Mouse (Mus musculus): Measurements from ENCODE around the gene Gng12. TPM values are rescaled to one million over a fixed set of nuclear protein-coding genes. Genes with fewer than 3 reads are reported as not detected.
"Not testable (repeated sequence)": the region's sequence is repeated elsewhere in the genome, so short reads cannot be mapped to it uniquely, and the experiment has no call there.

Gene Gng12
- total and polyA plus RNA-seq, 2 experiments from 2014 or later: 27.8 to 52.0 TPM

DNA sequence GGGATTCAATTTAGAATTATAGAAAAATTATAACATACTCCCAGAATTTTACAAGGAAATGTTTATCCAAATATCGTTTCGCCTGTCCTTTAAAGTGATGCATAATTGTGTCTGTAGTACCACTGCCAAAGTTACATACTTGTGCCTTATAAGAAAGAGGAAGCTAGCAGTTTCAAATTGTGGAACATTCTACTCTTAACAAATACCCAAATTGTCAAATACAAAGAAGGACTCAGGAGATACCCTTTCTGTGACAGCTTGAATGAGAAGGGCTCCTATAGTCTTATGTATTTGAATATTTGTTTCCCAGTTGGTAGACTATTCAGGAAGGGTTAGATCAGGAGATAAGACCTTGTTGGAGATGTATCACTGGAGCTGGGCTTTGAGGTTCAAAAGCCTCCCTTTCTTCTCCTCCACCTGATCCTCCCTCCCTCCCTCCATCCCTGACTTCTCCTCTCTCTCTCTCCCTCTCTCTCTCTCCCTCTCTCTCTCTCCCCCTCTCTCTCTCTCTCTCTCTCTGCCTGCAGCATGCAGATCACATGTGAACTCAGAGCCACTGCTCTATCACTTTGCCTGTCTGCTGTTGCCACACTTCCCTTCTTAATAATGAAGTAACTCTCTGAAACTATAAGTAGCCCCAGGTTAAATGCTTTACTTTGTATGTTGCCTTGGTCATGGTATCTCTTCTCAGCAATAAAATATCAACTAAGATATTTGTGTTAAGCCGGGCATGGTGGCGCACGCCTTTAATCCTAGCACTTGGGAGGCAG, 62.5 kb downstream of the Gng12 start:
- H3K9me3 ChIP-seq (ENCODE audit: low read length): no peaks in the 10 kb centered on the region
- H3K27me3 ChIP-seq (ENCODE audit: insufficient read depth, low read length): no peaks in the 10 kb centered on the region
- H3K4me1 ChIP-seq (ENCODE audit: insufficient read depth): no peaks in the 10 kb centered on the region
- WGBS: 96% methylated on average over 5 of the region's 5 CpGs
- no peak for TF ChIP-seq CTCF (IDR thresholded peaks at IDR 0.05; ENCODE audit: low read depth)
- H3K4me3 ChIP-seq (ENCODE audit: low read depth, low read length): no peak overlapping the region
- H3K36me3 ChIP-seq (ENCODE audit: insufficient read depth): no peaks in the 10 kb centered on the region
- no peak overlapping the region for H3K27ac ChIP-seq (ENCODE audit: low read depth, low read length)
- no peak overlapping the region for H3K9ac ChIP-seq
- H3K4me2 ChIP-seq (ENCODE audit: low read depth): no peak overlapping the region
- no peak for ATAC-seq
- DNase-seq: no peak

- peak; percentile 79 for ATAC-seq
- 24% methylated on average over 2 of the region's 2 CpGs for WGBS
- TF ChIP-seq CTCF (IDR thresholded peaks at IDR 0.05; ENCODE audit: low read depth): peak; percentile 73
Measured at GRCm38 (mm10) chr6:66962582-66963043, 66.4 kb downstream of the Gng12 start.

GRCm38 (mm10) chr6:66963068-66963467, 66.9 kb downstream of the Gng12 start:
- no peak for TF ChIP-seq CTCF (IDR thresholded peaks at IDR 0.05; ENCODE audit: low read depth)
- ATAC-seq (no peak), DNase-seq (no peak)
- Histone ChIP-seq H3K36me3 (ENCODE audit: insufficient read depth) (no peaks in the 10 kb centered on the region), H3K27me3 (ENCODE audit: insufficient read depth, low read length) (no peaks in the 10 kb centered on the region), H3K27ac (ENCODE audit: low read depth, low read length) (no peak overlapping the region), H3K9ac (no peak overlapping the region), H3K4me2 (ENCODE audit: low read depth) (no peak overlapping the region), H3K4me1 (ENCODE audit: insufficient read depth) (peaks cover 5% of the 10 kb centered on the region; the same call in 1 of the 2 replicates), H3K9me3 (ENCODE audit: low read length) (no peaks in the 10 kb centered on the region), H3K4me3 (ENCODE audit: low read depth, low read length) (no peak overlapping the region)
- 46% methylated on average over 1 of the region's 1 CpGs for WGBS

More at GRCm38 (mm10) chr6:66962582-66963043, 66.4 kb downstream of the Gng12 start:
- peak; percentile 72 for DNase-seq
- Histone ChIP-seq H3K4me2 (ENCODE audit: low read depth) (no peak overlapping the region), H3K9me3 (ENCODE audit: low read length) (no peaks in the 10 kb centered on the region), H3K4me1 (ENCODE audit: insufficient read depth) (peaks cover 5% of the 10 kb centered on the region; the same call in 1 of the 2 replicates), H3K36me3 (ENCODE audit: insufficient read depth) (no peaks in the 10 kb centered on the region), H3K27me3 (ENCODE audit: insufficient read depth, low read length) (no peaks in the 10 kb centered on the region), H3K9ac (no peak overlapping the region), H3K4me3 (ENCODE audit: low read depth, low read length) (no peak overlapping the region), H3K27ac (ENCODE audit: low read depth, low read length) (no peak overlapping the region)

- H3K27ac ChIP-seq (ENCODE audit: low read depth, low read length); H3K9ac ChIP-seq; H3K27me3 ChIP-seq (ENCODE audit: insufficient read depth, low read length); H3K4me1 ChIP-seq (ENCODE audit: insufficient read depth); H3K4me3 ChIP-seq (ENCODE audit: low read depth, low read length); ATAC-seq; H3K36me3 ChIP-seq (ENCODE audit: insufficient read depth); DNase-seq; H3K9me3 ChIP-seq (ENCODE audit: low read length); H3K4me2 ChIP-seq (ENCODE audit: low read depth): not testable (repeated sequence)
- 90% methylated on average over 3 of the region's 3 CpGs for WGBS
Measured at GRCm38 (mm10) chr6:66963651-66964050, 67.5 kb downstream of the Gng12 start.

DNA sequence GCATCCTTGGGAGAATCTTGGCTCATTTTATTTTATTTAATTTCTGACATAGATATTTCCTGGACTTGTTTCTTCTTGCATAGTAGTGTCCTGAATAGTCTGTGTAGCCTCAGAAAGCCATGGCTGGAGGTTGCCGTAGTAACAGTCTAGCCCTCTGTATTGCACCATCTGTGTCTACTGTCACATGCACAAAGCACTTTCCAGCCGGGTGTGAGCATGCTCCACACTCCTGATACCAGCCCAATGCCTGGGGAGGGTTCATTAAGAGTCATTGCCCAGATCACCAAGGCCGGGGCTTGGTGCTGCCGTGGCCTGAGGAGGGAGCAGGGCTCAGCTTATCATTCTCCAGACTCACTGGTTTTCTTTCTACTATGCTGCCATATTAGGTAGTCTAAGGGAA, 68.0 kb downstream of the Gng12 start:
- WGBS: 16% methylated on average over 4 of the region's 4 CpGs
- Histone ChIP-seq H3K9me3 (ENCODE audit: low read length) (no peaks in the 10 kb centered on the region), H3K4me1 (ENCODE audit: insufficient read depth) (peaks cover 5% of the 10 kb centered on the region; the same call in 1 of the 2 replicates), H3K4me3 (ENCODE audit: low read depth, low read length) (no peak overlapping the region), H3K4me2 (ENCODE audit: low read depth) (no peak overlapping the region), H3K36me3 (ENCODE audit: insufficient read depth) (no peaks in the 10 kb centered on the region), H3K27ac (ENCODE audit: low read depth, low read length) (no peak overlapping the region), H3K27me3 (ENCODE audit: insufficient read depth, low read length) (no peaks in the 10 kb centered on the region), H3K9ac (no peak overlapping the region)
- DNase-seq (no peak), ATAC-seq (peak; percentile 92)
- TF ChIP-seq CTCF (IDR thresholded peaks at IDR 0.05; ENCODE audit: low read depth): no peak

DNA sequence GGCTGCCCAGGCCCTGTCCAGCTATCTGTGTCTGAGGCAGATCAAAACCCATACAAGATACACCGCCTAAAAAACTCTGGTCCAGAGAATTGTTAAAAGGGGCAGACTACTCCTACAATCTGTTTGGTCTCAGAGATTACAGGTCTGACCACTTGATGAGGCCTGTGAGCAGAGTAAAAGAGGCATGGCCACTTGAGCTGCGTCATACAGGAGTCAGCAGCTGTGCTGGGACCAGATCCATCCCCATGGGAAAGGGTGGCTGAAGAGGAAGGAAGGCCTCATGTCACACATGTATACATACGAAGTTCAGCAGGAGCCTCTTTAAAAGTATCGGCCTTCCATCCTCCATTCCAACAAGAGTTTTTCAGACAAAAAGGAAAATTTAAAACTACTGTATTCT, 69.0 kb downstream of the Gng12 start:
- Histone ChIP-seq H3K9me3 (ENCODE audit: low read length) (no peaks in the 10 kb centered on the region), H3K4me3 (ENCODE audit: low read depth, low read length) (no peak overlapping the region), H3K27me3 (ENCODE audit: insufficient read depth, low read length) (no peaks in the 10 kb centered on the region), H3K4me2 (ENCODE audit: low read depth) (no peak overlapping the region), H3K36me3 (ENCODE audit: insufficient read depth) (no peaks in the 10 kb centered on the region), H3K27ac (ENCODE audit: low read depth, low read length) (no peak overlapping the region), H3K9ac (no peak overlapping the region), H3K4me1 (ENCODE audit: insufficient read depth) (peaks cover 5% of the 10 kb centered on the region; the same call in 1 of the 2 replicates)
- TF ChIP-seq CTCF (IDR thresholded peaks at IDR 0.05; ENCODE audit: low read depth): no peak
- no peak for ATAC-seq
- 89% methylated on average over 4 of the region's 4 CpGs for WGBS
- no peak for DNase-seq

GRCm38 (mm10) chr6:66967788-66968187, 71.6 kb downstream of the Gng12 start:
- Histone ChIP-seq H3K9me3 (ENCODE audit: low read length) (no peaks in the 10 kb centered on the region), H3K9ac (no peak overlapping the region), H3K36me3 (ENCODE audit: insufficient read depth) (no peaks in the 10 kb centered on the region), H3K4me3 (ENCODE audit: low read depth, low read length) (no peak overlapping the region), H3K27ac (ENCODE audit: low read depth, low read length) (no peak overlapping the region), H3K4me2 (ENCODE audit: low read depth) (no peak overlapping the region), H3K4me1 (ENCODE audit: insufficient read depth) (peaks cover 5% of the 10 kb centered on the region; the same call in 1 of the 2 replicates), H3K27me3 (ENCODE audit: insufficient read depth, low read length) (no peaks in the 10 kb centered on the region)
- 73% methylated on average over 2 of the region's 2 CpGs for WGBS
- ATAC-seq (no peak), DNase-seq (no peak)
- no peak for TF ChIP-seq CTCF (IDR thresholded peaks at IDR 0.05; ENCODE audit: low read depth)
